17 mouse cellular contexts compared by ENCODE assay signal in the genomic region with DNA sequence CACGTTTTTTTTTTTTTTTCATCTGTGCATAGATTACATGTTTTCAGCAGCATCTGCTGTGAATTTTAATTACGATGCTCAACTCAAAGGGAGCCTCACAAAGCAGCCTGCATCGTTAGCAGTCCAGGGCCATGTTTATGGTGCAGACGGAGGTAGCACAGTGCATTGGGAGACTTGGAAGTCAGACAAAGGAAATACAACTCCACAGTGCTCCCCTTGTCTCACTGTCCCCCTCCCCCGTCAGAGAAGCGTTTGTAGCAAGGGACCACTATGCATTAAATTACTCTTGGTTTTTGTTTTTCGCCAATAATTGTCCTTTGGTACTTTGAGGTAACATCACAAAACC.
DNase-seq lines count a peak whose midpoint lies in the region; ATAC-seq lines count a peak whose summit lies in the region.
"Had no signal": no experiment of that assay in that cellular context is flagged by ENCODE, and none has a peak within 500 bp of the region (broad histone marks: within the 10 kb centered on the region; RNA-seq: fewer than 3 reads in every experiment).

No protein-coding gene starts in this region.

- peak overlapping the region; percentile 74 for H3K27ac ChIP-seq in forebrain, embryonic 15.5 days (replicated peaks)
- no peak overlapping the region for H3K27ac ChIP-seq in limb, embryonic 10.5 days
- H3K27ac ChIP-seq: heart, embryonic 15.5 days; lung, embryonic 15.5 days had no signal

- H3K36me3 ChIP-seq in forebrain, embryonic 15.5 days = no peaks in the 10 kb centered on the region
- H3K36me3 ChIP-seq in limb, embryonic 10.5 days = no peaks in the 10 kb centered on the region
- H3K36me3 ChIP-seq: heart, embryonic 15.5 days; lung, embryonic 15.5 days had no signal

- intact Hi-C loops in left cerebral cortex, postnatal 36 days (cut with DNase I) = no loop called here

- peak; percentile 12 for DNase-seq in layer of hippocampus, adult 9-11 months
- no peak for DNase-seq in layer of hippocampus, adult 11-12 months (ENCODE audit: low spot score)
- peak; percentile 22 for DNase-seq in brain, embryonic 18.5 days (ENCODE audit: low read depth, low spot score)
- peak; percentile 27 for DNase-seq in limb, embryonic 10.5 days (ENCODE audit: low spot score)
- no peak for DNase-seq in adrenal gland, adult 2 months
- no peak for DNase-seq in cerebellum, adult 11-12 months
- DNase-seq in left cerebral cortex, postnatal 36 days (ENCODE audit: low spot score in 2 of 2) = no peak
- DNase-seq: cerebellum, adult 9-10 months; heart, adult 18-20 months; kidney, postnatal 10 days; thymus, adult 2 months had no signal

- H3K4me1 ChIP-seq in forebrain, embryonic 15.5 days = peaks cover 15% of the 10 kb centered on the region
- peaks cover 4% of the 10 kb centered on the region; the same call in 1 of the 2 replicates for H3K4me1 ChIP-seq in limb, embryonic 10.5 days
- H3K4me1 ChIP-seq: heart, embryonic 15.5 days; lung, embryonic 15.5 days had no signal

- H3K9ac ChIP-seq in forebrain, embryonic 15.5 days (replicated peaks) = no peak overlapping the region
- H3K9ac ChIP-seq: heart, embryonic 15.5 days; lung, embryonic 15.5 days had no signal

- no peak overlapping the region for H3K4me2 ChIP-seq in forebrain, embryonic 15.5 days (replicated peaks)
- H3K4me2 ChIP-seq: heart, embryonic 15.5 days; liver, embryonic 11.5 days; lung, embryonic 15.5 days had no signal

- WGBS in forebrain, embryonic 15.5 days = 13% methylated on average over 7 of the region's 7 CpGs
- WGBS in limb, embryonic 10.5 days = 64% methylated on average over 7 of the region's 7 CpGs

- peak; percentile 88 for ATAC-seq in forebrain, embryonic 15.5 days (replicated peaks)
- ATAC-seq: intestine, postnatal 0 days had no signal

- no peaks in the 10 kb centered on the region for H3K27me3 ChIP-seq in forebrain, embryonic 15.5 days
- no peaks in the 10 kb centered on the region for H3K27me3 ChIP-seq in limb, embryonic 10.5 days (ENCODE audit: low read depth, poor library complexity, severe bottlenecking)
- H3K27me3 ChIP-seq: heart, embryonic 15.5 days; lung, embryonic 15.5 days had no signal

- no peaks in the 10 kb centered on the region for H3K9me3 ChIP-seq in forebrain, embryonic 15.5 days
- no peaks in the 10 kb centered on the region for H3K9me3 ChIP-seq in limb, embryonic 10.5 days (replicated peaks)
- H3K9me3 ChIP-seq: heart, embryonic 15.5 days; lung, embryonic 15.5 days had no signal

- H3K4me3 ChIP-seq in forebrain, embryonic 15.5 days = no peak overlapping the region
- no peak overlapping the region for H3K4me3 ChIP-seq in limb, embryonic 10.5 days
- H3K4me3 ChIP-seq: heart, embryonic 15.5 days; lung, embryonic 15.5 days; myocyte had no signal

Comparison
In these comparisons a context has a peak if more than half of its experiments do, and no peak if none do; other contexts are left out.
1. DNase-seq: peak in layer of hippocampus, adult 9-11 months (single experiment), brain, embryonic 18.5 days (single experiment) and limb, embryonic 10.5 days (single experiment); none in layer of hippocampus, adult 11-12 months (single experiment), adrenal gland, adult 2 months (single experiment), cerebellum, adult 11-12 months (single experiment) and left cerebral cortex, postnatal 36 days (0 of 2).